10 mouse cellular contexts compared by ENCODE assay signal in the genomic region with DNA sequence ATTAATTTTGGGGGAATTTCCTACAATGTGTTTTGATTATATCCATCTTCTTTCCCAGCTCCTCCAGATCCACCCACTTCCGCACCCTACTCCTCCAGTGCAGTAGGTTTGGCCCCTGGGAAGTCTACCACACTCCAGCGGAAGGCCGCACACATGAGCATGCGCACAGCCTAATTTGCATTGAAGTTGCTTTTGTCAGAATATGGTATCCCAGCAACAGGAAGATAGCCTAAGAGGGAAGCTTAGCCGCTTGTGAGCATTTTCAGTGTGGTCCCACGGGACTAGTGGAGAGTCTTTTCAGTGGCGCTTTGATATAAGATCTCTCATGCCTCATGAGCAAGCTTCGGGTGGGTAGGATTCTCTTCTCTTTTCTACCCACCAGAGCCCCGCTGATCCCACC.
DNase-seq lines count a peak whose midpoint lies in the region; ATAC-seq lines count a peak whose summit lies in the region.
"Had no signal": no experiment of that assay in that cellular context is flagged by ENCODE, and none has a peak within 500 bp of the region (broad histone marks: within the 10 kb centered on the region; RNA-seq: fewer than 3 reads in every experiment).

No protein-coding gene starts in this region.

- peaks cover 7% of the 10 kb centered on the region for H3K4me1 ChIP-seq in embryonic facial prominence, embryonic 14.5 days (ENCODE audit: control insufficient read depth, insufficient read depth, low read length)
- peaks cover 8% of the 10 kb centered on the region; the same call in 1 of the 2 replicates for H3K4me1 ChIP-seq in hindbrain, embryonic 16.5 days (ENCODE audit: control insufficient read depth, insufficient read depth, low read depth, low read length)
- H3K4me1 ChIP-seq in neural tube, embryonic 11.5 days (ENCODE audit: control insufficient read depth, insufficient read depth, low read length): peaks cover 3% of the 10 kb centered on the region
- H3K4me1 ChIP-seq in kidney, embryonic 14.5 days (ENCODE audit: control insufficient read depth, insufficient read depth, low read length): no peaks in the 10 kb centered on the region

- H3K9me3 ChIP-seq in embryonic facial prominence, embryonic 14.5 days (ENCODE audit: control insufficient read depth, low read length): no peaks in the 10 kb centered on the region
- H3K9me3 ChIP-seq in hindbrain, embryonic 16.5 days (ENCODE audit: control insufficient read depth, low read length): no peaks in the 10 kb centered on the region
- no peaks in the 10 kb centered on the region for H3K9me3 ChIP-seq in neural tube, embryonic 11.5 days (ENCODE audit: control insufficient read depth, low read length)
- H3K9me3 ChIP-seq in kidney, embryonic 14.5 days (ENCODE audit: control insufficient read depth, low read length): no peaks in the 10 kb centered on the region

- no peak overlapping the region for H3K4me3 ChIP-seq in embryonic facial prominence, embryonic 14.5 days (ENCODE audit: low read depth, low read length)
- H3K4me3 ChIP-seq in hindbrain, embryonic 16.5 days (ENCODE audit: low read length): no peak overlapping the region
- no peak overlapping the region for H3K4me3 ChIP-seq in neural tube, embryonic 11.5 days (ENCODE audit: low read depth, low read length)
- H3K4me3 ChIP-seq in kidney, embryonic 14.5 days (ENCODE audit: low read length): no peak overlapping the region
- H3K4me3 ChIP-seq: erythroblast, embryonic 14.5 days had no signal

- no peaks in the 10 kb centered on the region for H3K27me3 ChIP-seq in embryonic facial prominence, embryonic 14.5 days (replicated peaks; ENCODE audit: control insufficient read depth, insufficient read depth, low read length)
- no peaks in the 10 kb centered on the region for H3K27me3 ChIP-seq in hindbrain, embryonic 16.5 days (replicated peaks; ENCODE audit: control insufficient read depth, insufficient read depth, low read length)
- no peaks in the 10 kb centered on the region for H3K27me3 ChIP-seq in neural tube, embryonic 11.5 days (ENCODE audit: control insufficient read depth, insufficient read depth, low read length)
- H3K27me3 ChIP-seq in kidney, embryonic 14.5 days (ENCODE audit: control insufficient read depth, insufficient read depth, low read length): no peaks in the 10 kb centered on the region

- no peaks in the 10 kb centered on the region for H3K36me3 ChIP-seq in embryonic facial prominence, embryonic 14.5 days (ENCODE audit: control insufficient read depth, insufficient read depth, low read length)
- no peaks in the 10 kb centered on the region for H3K36me3 ChIP-seq in hindbrain, embryonic 16.5 days (ENCODE audit: control insufficient read depth, insufficient read depth, low read length)
- no peaks in the 10 kb centered on the region for H3K36me3 ChIP-seq in neural tube, embryonic 11.5 days (ENCODE audit: control insufficient read depth, insufficient read depth, low read length)
- H3K36me3 ChIP-seq in kidney, embryonic 14.5 days (ENCODE audit: control insufficient read depth, insufficient read depth, low read length): no peaks in the 10 kb centered on the region
- H3K36me3 ChIP-seq: G1E had no signal

- no peak overlapping the region for H3K9ac ChIP-seq in embryonic facial prominence, embryonic 14.5 days (ENCODE audit: low read depth, low read length)
- no peak overlapping the region for H3K9ac ChIP-seq in hindbrain, embryonic 16.5 days (ENCODE audit: low read depth, low read length)
- H3K9ac ChIP-seq in neural tube, embryonic 11.5 days (ENCODE audit: low read length): no peak overlapping the region
- no peak overlapping the region for H3K9ac ChIP-seq in kidney, embryonic 14.5 days (ENCODE audit: low read depth, low read length)

- no peak overlapping the region for H3K27ac ChIP-seq in embryonic facial prominence, embryonic 14.5 days (replicated peaks; ENCODE audit: low read depth, low read length)
- H3K27ac ChIP-seq in hindbrain, embryonic 16.5 days (ENCODE audit: low read depth, low read length): peak overlapping the region; percentile 31; the same call in 1 of the 2 replicates
- no peak overlapping the region for H3K27ac ChIP-seq in neural tube, embryonic 11.5 days (ENCODE audit: low read depth, low read length)
- no peak overlapping the region for H3K27ac ChIP-seq in kidney, embryonic 14.5 days (ENCODE audit: low read depth, low read length)

- H3K4me2 ChIP-seq in embryonic facial prominence, embryonic 14.5 days (ENCODE audit: low read depth, low read length): no peak overlapping the region
- H3K4me2 ChIP-seq in hindbrain, embryonic 16.5 days (ENCODE audit: low read length): peak overlapping the region; percentile 34
- no peak overlapping the region for H3K4me2 ChIP-seq in neural tube, embryonic 11.5 days (ENCODE audit: low read depth)
- no peak overlapping the region for H3K4me2 ChIP-seq in kidney, embryonic 14.5 days (replicated peaks; ENCODE audit: low read depth, low read length)

- 0 out of 2 replicates have a peak, but pooled peaks have one; percentile 50 for ATAC-seq in embryonic facial prominence, embryonic 14.5 days (ENCODE audit: low read depth)
- ATAC-seq in hindbrain, embryonic 16.5 days: peak; percentile 76
- ATAC-seq in neural tube, embryonic 11.5 days (ENCODE audit: insufficient read depth, low FRiP score, low TSS enrichment): peak; percentile 80
- ATAC-seq in kidney, embryonic 14.5 days (ENCODE audit: low FRiP score, low TSS enrichment): no peak

- DNase-seq in brain, adult 2 months (ENCODE audit: low read depth, low spot score): peak; percentile 47
- DNase-seq in embryonic facial prominence, embryonic 14.5 days (ENCODE audit: low spot score): peak; percentile 59
- DNase-seq in neural tube, embryonic 11.5 days (ENCODE audit: low spot score): peak; percentile 61
- no peak for DNase-seq in spleen, adult 18-20 months
- no peak for DNase-seq in lung, postnatal 25 days (ENCODE audit: low spot score)
- DNase-seq in cerebellum, adult 8-10 months: no peak

- 58% methylated on average over 9 of the region's 9 CpGs for WGBS in embryonic facial prominence, embryonic 14.5 days
- 24% methylated on average over 9 of the region's 9 CpGs for WGBS in hindbrain, embryonic 16.5 days
- 52% methylated on average over 9 of the region's 9 CpGs for WGBS in neural tube, embryonic 11.5 days
- WGBS in kidney, embryonic 14.5 days: 81% methylated on average over 9 of the region's 9 CpGs

Comparison
In these comparisons a context has a peak if more than half of its experiments do, and no peak if none do; other contexts are left out.
1. DNase-seq: peak in brain, adult 2 months (single experiment), embryonic facial prominence, embryonic 14.5 days (single experiment) and neural tube, embryonic 11.5 days (single experiment); none in spleen, adult 18-20 months (0 of 2), lung, postnatal 25 days (single experiment) and cerebellum, adult 8-10 months (single experiment).